Mouse (Mus musculus) stomach, postnatal 0 days (tissue): Measurements from ENCODE around the gene Tal1.

Experiments used
- CTCF ChIP-seq: IDR thresholded peaks from 2 replicates; pipeline ENCODE4 v1.5.1; 2016; ENCODE audit warnings: antibody characterized with exemption, low read depth, mild to moderate bottlenecking, moderate library complexity
- EP300 ChIP-seq: optimal IDR thresholded peaks from 2 replicates; pipeline ENCODE3; 2016; ENCODE audit warnings: antibody characterized with exemption

GRCm38 (mm10) chr4:115071668-115072067, 15.4 kb downstream of the Tal1 start:
- no peak for TF ChIP-seq CTCF
- TF ChIP-seq EP300, result no peak
